Mouse (Mus musculus): Measurements from ENCODE around the gene Capn1.

- no peak for TF ChIP-seq CTCF (IDR thresholded peaks at IDR 0.05; ENCODE audit: low read depth)
- no peak for TF ChIP-seq EP300 (IDR thresholded peaks at IDR 0.05; ENCODE audit: low read depth)
Measured at GRCm38 (mm10) chr19:6042293-6042692, 26.6 kb upstream of the Capn1 start.

All from liver, postnatal 0 days (tissue).